Mouse (Mus musculus): ENCODE results near the gene Slc38a7. TPM values are rescaled to one million over a fixed set of nuclear protein-coding genes. Genes with fewer than 3 reads are reported as not detected.
A peak's percentile ranks its signal among the peaks of the same experiment; 100 is the strongest.
"Not testable (repeated sequence)": the region's sequence is repeated elsewhere in the genome, so short reads cannot be mapped to it uniquely, and the experiment has no call there.

The Slc38a7 gene
- polyA plus RNA-seq, 1 experiment from 2014 or later = 26.1 TPM

- H3K4me1 ChIP-seq (replicated peaks) = peaks cover 14% of the 10 kb centered on the region
- H3K36me3 ChIP-seq = peaks cover 24% of the 10 kb centered on the region
- no peak for ATAC-seq (ENCODE audit: low FRiP score, low read depth)
- H3K9ac ChIP-seq = no peak overlapping the region
- no peak overlapping the region for H3K4me2 ChIP-seq
- H3K27me3 ChIP-seq = no peaks in the 10 kb centered on the region
- 91% methylated on average over 4 of the region's 4 CpGs for WGBS
- H3K27ac ChIP-seq (replicated peaks) = no peak overlapping the region
- no peaks in the 10 kb centered on the region for H3K9me3 ChIP-seq
- no peak overlapping the region for H3K4me3 ChIP-seq
These were observed 26.5 kb upstream of the Slc38a7 start for GRCm38 (mm10) chr8:95879823-95880222.

- H3K36me3 ChIP-seq = peaks cover 38% of the 10 kb centered on the region
- 37% methylated on average over 12 of the region's 12 CpGs for WGBS
- ATAC-seq (ENCODE audit: low FRiP score, low read depth) = peak; percentile 58; the same call in 1 of the 2 replicates
- peak overlapping the region; percentile 43 for H3K4me2 ChIP-seq
- peak overlapping the region; percentile 22 for H3K4me3 ChIP-seq
- peak overlapping the region; percentile 47 for H3K27ac ChIP-seq (replicated peaks)
- no peaks in the 10 kb centered on the region for H3K9me3 ChIP-seq
- no peak overlapping the region; the same call in 1 of the 2 replicates for H3K9ac ChIP-seq
- H3K27me3 ChIP-seq = no peaks in the 10 kb centered on the region
- H3K4me1 ChIP-seq (replicated peaks) = peaks cover 12% of the 10 kb centered on the region
These were observed 25.0 kb upstream of the Slc38a7 start for GRCm38 (mm10) chr8:95878176-95878962.

GRCm38 (mm10) chr8:95875270-95875669 is 21.9 kb upstream of the Slc38a7 start:
- no peak overlapping the region for H3K27ac ChIP-seq (replicated peaks)
- peaks cover 66% of the 10 kb centered on the region for H3K36me3 ChIP-seq
- no peaks in the 10 kb centered on the region for H3K27me3 ChIP-seq
- peaks cover 12% of the 10 kb centered on the region for H3K4me1 ChIP-seq (replicated peaks)
- 96% methylated on average over 7 of the region's 7 CpGs for WGBS
- H3K9me3 ChIP-seq = no peaks in the 10 kb centered on the region
- no peak overlapping the region for H3K4me3 ChIP-seq
- H3K9ac ChIP-seq = no peak overlapping the region
- H3K4me2 ChIP-seq = no peak overlapping the region
- no peak for ATAC-seq (ENCODE audit: low FRiP score, low read depth)

- no peak overlapping the region for H3K9ac ChIP-seq
- ATAC-seq (ENCODE audit: low FRiP score, low read depth) = no peak
These were observed 18.4 kb upstream of the Slc38a7 start for GRCm38 (mm10) chr8:95871690-95872089.

GRCm38 (mm10) chr8:95864851-95865250 is 11.5 kb upstream of the Slc38a7 start:
- not testable (repeated sequence) for H3K9me3 ChIP-seq; H3K4me2 ChIP-seq; H3K27me3 ChIP-seq; H3K4me3 ChIP-seq; ATAC-seq (ENCODE audit: low FRiP score, low read depth); H3K27ac ChIP-seq (replicated peaks); H3K4me1 ChIP-seq (replicated peaks); H3K9ac ChIP-seq
- peaks cover 54% of the 10 kb centered on the region for H3K36me3 ChIP-seq
- 96% methylated on average over 18 of the region's 18 CpGs for WGBS

More at GRCm38 (mm10) chr8:95871690-95872089, 18.4 kb upstream of the Slc38a7 start:
- no peaks in the 10 kb centered on the region for H3K4me1 ChIP-seq (replicated peaks)
- H3K4me3 ChIP-seq = no peak overlapping the region
- no peaks in the 10 kb centered on the region for H3K27me3 ChIP-seq
- no peak overlapping the region for H3K4me2 ChIP-seq
- no peaks in the 10 kb centered on the region for H3K9me3 ChIP-seq
- H3K27ac ChIP-seq (replicated peaks) = no peak overlapping the region
- H3K36me3 ChIP-seq = peaks cover 93% of the 10 kb centered on the region
- 91% methylated on average over 16 of the region's 16 CpGs for WGBS

GRCm38 (mm10) chr8:95863761-95864440 is 10.6 kb upstream of the Slc38a7 start:
- WGBS = 58% methylated on average over 11 of the region's 11 CpGs
- not testable (repeated sequence) for H3K9ac ChIP-seq; H3K9me3 ChIP-seq; H3K4me3 ChIP-seq; H3K4me1 ChIP-seq (replicated peaks); H3K27me3 ChIP-seq; ATAC-seq (ENCODE audit: low FRiP score, low read depth); H3K4me2 ChIP-seq; H3K27ac ChIP-seq (replicated peaks)
- peaks cover 45% of the 10 kb centered on the region for H3K36me3 ChIP-seq

GRCm38 (mm10) chr8:95854174-95854573 is 835 bp upstream of the Slc38a7 start:
- Histone ChIP-seq H3K4me1 (replicated peaks) (peaks cover 14% of the 10 kb centered on the region), H3K9ac (no peak overlapping the region), H3K9me3 (no peaks in the 10 kb centered on the region), H3K36me3 (no peaks in the 10 kb centered on the region), H3K4me2 (no peak overlapping the region), H3K27me3 (no peaks in the 10 kb centered on the region), H3K27ac (replicated peaks) (no peak overlapping the region), H3K4me3 (no peak overlapping the region)
- ATAC-seq (ENCODE audit: low FRiP score, low read depth) = no peak
- WGBS = 88% methylated on average over 6 of the region's 6 CpGs

GRCm38 (mm10) chr8:95852290-95852689 is 1.0 kb downstream of the Slc38a7 start:
- Histone ChIP-seq H3K27ac (replicated peaks) (no peak overlapping the region), H3K9ac (peak overlapping the region; percentile 61; the same call in 1 of the 2 replicates), H3K4me1 (replicated peaks) (peaks cover 14% of the 10 kb centered on the region), H3K27me3 (no peaks in the 10 kb centered on the region), H3K4me2 (peak overlapping the region; percentile 67), H3K4me3 (peak overlapping the region; percentile 71), H3K36me3 (peaks cover 2% of the 10 kb centered on the region; the same call in 1 of the 2 replicates), H3K9me3 (no peaks in the 10 kb centered on the region)
- WGBS = 79% methylated on average over 4 of the region's 4 CpGs
- ATAC-seq (ENCODE audit: low FRiP score, low read depth) = no peak

GRCm38 (mm10) chr8:95850326-95850725 is 3.0 kb downstream of the Slc38a7 start:
- H3K9ac ChIP-seq = no peak overlapping the region
- ATAC-seq (ENCODE audit: low FRiP score, low read depth) = no peak
- H3K9me3 ChIP-seq = no peaks in the 10 kb centered on the region
- no peak overlapping the region for H3K27ac ChIP-seq (replicated peaks)
- WGBS = 96% methylated on average over 2 of the region's 2 CpGs
- peaks cover 8% of the 10 kb centered on the region; the same call in 1 of the 2 replicates for H3K36me3 ChIP-seq
- no peak overlapping the region for H3K4me3 ChIP-seq
- H3K4me2 ChIP-seq = no peak overlapping the region
- H3K27me3 ChIP-seq = no peaks in the 10 kb centered on the region
- H3K4me1 ChIP-seq (replicated peaks) = peaks cover 14% of the 10 kb centered on the region

- Histone ChIP-seq H3K4me3 (no peak overlapping the region), H3K4me2 (no peak overlapping the region), H3K9ac (no peak overlapping the region), H3K27ac (replicated peaks) (no peak overlapping the region), H3K4me1 (replicated peaks) (peaks cover 14% of the 10 kb centered on the region), H3K27me3 (no peaks in the 10 kb centered on the region), H3K9me3 (no peaks in the 10 kb centered on the region), H3K36me3 (peaks cover 20% of the 10 kb centered on the region)
- WGBS = 92% methylated on average over 19 of the region's 19 CpGs
- no peak for ATAC-seq (ENCODE audit: low FRiP score, low read depth)
These were observed 4.4 kb downstream of the Slc38a7 start for GRCm38 (mm10) chr8:95848734-95849464.

- Histone ChIP-seq H3K4me3 (no peak overlapping the region), H3K9ac (no peak overlapping the region), H3K4me1 (replicated peaks) (peaks cover 10% of the 10 kb centered on the region), H3K27ac (replicated peaks) (no peak overlapping the region), H3K27me3 (no peaks in the 10 kb centered on the region), H3K4me2 (no peak overlapping the region), H3K36me3 (peaks cover 28% of the 10 kb centered on the region), H3K9me3 (no peaks in the 10 kb centered on the region)
- 84% methylated on average over 24 of the region's 24 CpGs for WGBS
- ATAC-seq (ENCODE audit: low FRiP score, low read depth) = no peak
These were observed 5.2 kb downstream of the Slc38a7 start for GRCm38 (mm10) chr8:95848061-95848551.

Data from hindbrain, embryonic 15.5 days (tissue).